Mouse (Mus musculus): ENCODE results near the gene Ndufa13. TPM values are rescaled to one million over a fixed set of nuclear protein-coding genes. Genes with fewer than 3 reads are reported as not detected.

Gene Ndufa13
- polyA plus RNA-seq, 1 experiment = 437 TPM

- no peak overlapping the region for H3K27ac ChIP-seq (replicated peaks; ENCODE audit: low read depth, low read length)
- H3K4me1 ChIP-seq (ENCODE audit: control insufficient read depth, insufficient read depth, insufficient read length, low read length) = no peaks in the 10 kb centered on the region
- H3K4me3 ChIP-seq (ENCODE audit: insufficient read depth, low read depth, low read length) = no peak overlapping the region
Measured at GRCm38 (mm10) chr8:69877992-69878391, 24.4 kb downstream of the Ndufa13 start.

- H3K27ac ChIP-seq (replicated peaks; ENCODE audit: low read depth, low read length) = no peak overlapping the region
- H3K4me3 ChIP-seq (ENCODE audit: insufficient read depth, low read depth, low read length) = no peak overlapping the region
- H3K4me1 ChIP-seq (ENCODE audit: control insufficient read depth, insufficient read depth, insufficient read length, low read length) = no peaks in the 10 kb centered on the region
Measured at GRCm38 (mm10) chr8:69877396-69877795, 25.0 kb downstream of the Ndufa13 start.

DNA sequence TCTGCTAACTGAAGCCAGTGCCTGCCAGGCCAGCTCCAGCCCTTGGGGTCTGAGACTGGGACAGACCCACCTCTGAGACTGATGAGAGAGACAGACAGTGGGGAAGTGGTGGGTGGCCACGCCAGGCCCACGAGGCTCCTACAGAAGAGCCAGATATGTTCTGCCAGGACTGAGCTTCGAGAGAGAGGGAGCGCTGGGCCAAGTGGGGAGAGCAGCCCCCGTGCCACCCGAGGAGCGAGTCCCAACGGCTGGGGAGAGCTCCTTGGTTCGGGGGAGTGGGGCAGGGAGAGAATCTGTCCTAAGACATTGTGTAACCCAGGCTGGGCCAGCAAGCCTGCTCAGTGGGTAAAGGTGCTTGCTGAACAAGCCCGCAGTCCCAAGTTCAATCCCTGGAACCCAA lies 25.4 kb downstream of the Ndufa13 start:
- H3K4me3 ChIP-seq (ENCODE audit: insufficient read depth, low read depth, low read length) = no peak overlapping the region
- H3K27ac ChIP-seq (replicated peaks; ENCODE audit: low read depth, low read length) = no peak overlapping the region
- no peaks in the 10 kb centered on the region for H3K4me1 ChIP-seq (ENCODE audit: control insufficient read depth, insufficient read depth, insufficient read length, low read length)

DNA sequence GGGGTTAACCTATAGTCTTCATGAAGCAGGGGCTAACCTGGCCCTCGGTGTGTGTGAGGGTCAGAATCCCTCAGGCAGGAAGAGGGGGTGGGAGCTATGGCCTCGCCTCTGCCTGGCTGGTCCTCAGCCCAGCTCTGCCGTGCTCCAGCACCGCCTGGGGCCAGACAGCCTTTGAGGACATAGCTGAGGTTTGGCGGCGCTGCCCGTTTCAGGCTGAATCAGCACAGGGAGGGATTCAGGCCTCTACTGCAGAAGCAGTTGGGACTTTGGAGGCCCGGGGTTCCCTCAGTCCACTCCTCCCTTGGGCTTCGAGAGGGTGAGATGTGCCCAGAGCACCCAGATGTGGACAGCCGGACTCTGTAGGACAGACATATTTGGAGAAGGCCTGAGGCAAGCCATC lies 26.3 kb downstream of the Ndufa13 start:
- Histone ChIP-seq H3K4me1 (ENCODE audit: control insufficient read depth, insufficient read depth, insufficient read length, low read length) (no peaks in the 10 kb centered on the region), H3K27ac (replicated peaks; ENCODE audit: low read depth, low read length) (no peak overlapping the region), H3K4me3 (ENCODE audit: insufficient read depth, low read depth, low read length) (no peak overlapping the region)

GRCm38 (mm10) chr8:69874654-69875053 lies 27.7 kb downstream of the Ndufa13 start:
- no peak overlapping the region for H3K4me3 ChIP-seq (ENCODE audit: insufficient read depth, low read depth, low read length)
- no peaks in the 10 kb centered on the region for H3K4me1 ChIP-seq (ENCODE audit: control insufficient read depth, insufficient read depth, insufficient read length, low read length)
- H3K27ac ChIP-seq (replicated peaks; ENCODE audit: low read depth, low read length) = no peak overlapping the region

DNA sequence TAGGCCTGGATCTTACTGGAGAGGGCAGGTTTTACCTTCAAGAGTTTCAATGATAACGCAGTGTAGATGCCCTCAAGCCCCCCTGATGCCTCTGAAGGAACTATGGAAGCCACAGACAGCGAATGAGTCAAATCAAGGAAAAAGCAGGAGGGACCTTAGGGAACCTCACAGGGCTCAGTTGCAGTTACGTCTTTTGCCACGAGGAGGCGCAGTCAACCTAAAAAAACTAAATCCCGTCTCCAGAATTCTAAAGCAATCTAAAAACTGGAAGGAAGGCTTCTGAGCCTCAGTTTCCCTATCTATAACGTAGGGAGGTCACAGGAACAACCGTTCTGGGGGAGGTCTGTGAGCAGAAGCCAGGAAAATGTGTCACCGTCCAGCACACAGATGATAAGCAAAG lies 28.2 kb downstream of the Ndufa13 start:
- no peak overlapping the region for H3K27ac ChIP-seq (replicated peaks; ENCODE audit: low read depth, low read length)
- no peak overlapping the region for H3K4me3 ChIP-seq (ENCODE audit: insufficient read depth, low read depth, low read length)
- no peaks in the 10 kb centered on the region for H3K4me1 ChIP-seq (ENCODE audit: control insufficient read depth, insufficient read depth, insufficient read length, low read length)

DNA sequence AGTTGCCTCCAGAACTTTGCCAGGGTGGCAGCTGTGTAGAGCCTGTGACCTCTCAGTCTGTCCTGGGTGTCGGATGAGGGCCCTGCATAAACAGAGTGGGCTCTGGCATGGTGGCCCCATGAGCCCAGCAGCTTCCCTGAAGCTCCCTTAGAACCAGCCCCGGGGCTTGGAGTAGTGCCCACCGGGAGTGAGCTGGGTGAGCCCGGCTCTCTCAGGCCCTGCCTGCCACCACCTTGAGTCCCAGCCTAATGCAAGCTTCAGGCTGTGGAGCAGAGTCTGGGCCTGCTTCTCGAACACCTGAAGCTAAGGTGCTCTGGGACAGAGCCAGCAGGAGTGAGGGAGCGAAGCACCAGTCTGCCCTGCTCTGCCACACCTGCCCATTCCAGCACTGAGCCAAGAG lies 31.5 kb downstream of the Ndufa13 start:
- Histone ChIP-seq H3K27ac (replicated peaks; ENCODE audit: low read depth, low read length) (no peak overlapping the region), H3K4me3 (ENCODE audit: insufficient read depth, low read depth, low read length) (no peak overlapping the region), H3K4me1 (ENCODE audit: control insufficient read depth, insufficient read depth, insufficient read length, low read length) (peaks cover 5% of the 10 kb centered on the region; the same call in 1 of the 2 replicates)

DNA sequence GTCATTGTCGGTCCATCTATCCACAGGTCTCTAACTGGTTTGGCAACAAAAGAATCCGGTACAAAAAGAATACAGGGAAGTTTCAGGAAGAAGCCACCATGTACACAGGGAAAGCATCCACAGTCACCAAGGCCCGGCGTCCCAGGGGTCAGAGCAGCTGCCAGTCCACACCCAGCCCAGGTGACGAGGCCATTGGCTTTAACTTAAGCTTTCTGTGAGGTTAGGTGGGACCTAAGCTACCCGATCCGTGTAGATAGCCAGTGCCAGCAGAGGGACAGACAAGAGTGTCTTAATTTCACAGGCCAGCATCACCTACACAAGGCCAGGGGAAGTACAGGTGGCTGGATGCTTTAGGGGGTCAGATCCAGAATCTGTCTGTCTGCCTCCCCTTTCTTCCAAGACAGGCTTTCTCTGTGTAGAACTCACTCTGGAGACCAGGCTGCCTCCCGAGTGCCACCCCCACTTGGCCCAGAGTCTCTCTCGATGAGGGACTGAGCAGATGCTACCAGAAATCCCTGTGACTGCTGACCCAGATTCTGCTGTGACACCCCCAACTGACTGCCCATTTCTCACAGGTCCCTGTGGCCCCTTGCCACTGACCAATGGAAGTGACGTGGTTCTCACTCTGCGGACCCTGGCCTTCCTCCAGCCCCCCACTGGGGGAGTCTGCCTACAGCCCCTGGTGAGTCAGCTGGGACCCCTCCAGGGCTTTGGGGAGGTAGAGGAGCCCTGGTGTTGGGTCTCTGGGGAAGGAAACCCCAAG lies 32.2 kb downstream of the Ndufa13 start:
- H3K27ac ChIP-seq (replicated peaks; ENCODE audit: low read depth, low read length) = no peak overlapping the region
- peaks cover 5% of the 10 kb centered on the region; the same call in 1 of the 2 replicates for H3K4me1 ChIP-seq (ENCODE audit: control insufficient read depth, insufficient read depth, insufficient read length, low read length)
- no peak overlapping the region for H3K4me3 ChIP-seq (ENCODE audit: insufficient read depth, low read depth, low read length)

DNA sequence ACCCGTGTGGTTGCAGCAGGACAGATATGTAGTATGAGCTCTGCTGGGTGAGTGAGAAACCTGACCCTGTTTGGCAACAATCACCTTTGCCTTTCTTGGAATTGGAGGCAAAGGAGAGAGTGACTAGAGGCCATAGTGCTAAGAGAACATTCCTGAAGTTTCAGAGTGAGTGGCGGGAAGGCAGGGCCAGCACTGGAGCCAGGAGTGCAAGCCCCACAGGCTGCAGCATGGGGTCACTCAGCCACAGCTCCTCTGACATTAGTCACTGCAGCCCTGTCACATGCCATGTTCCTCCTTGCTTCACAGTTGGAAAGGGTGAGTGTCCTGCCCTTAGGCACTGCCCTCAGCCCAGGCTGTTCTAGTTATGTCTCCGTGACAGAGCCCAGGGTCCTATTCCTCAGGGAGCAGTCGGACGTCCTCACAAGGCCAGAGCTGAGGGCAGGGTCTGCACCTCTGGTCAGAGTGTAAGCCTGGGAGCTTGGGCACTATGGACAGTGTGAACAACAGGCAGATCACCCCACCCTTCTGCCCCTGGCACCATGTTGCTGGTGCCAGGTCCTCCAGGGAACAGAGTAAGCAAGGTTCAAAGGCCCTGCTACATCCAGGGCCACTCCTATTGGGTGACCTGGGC lies 34.5 kb downstream of the Ndufa13 start:
- H3K4me3 ChIP-seq (ENCODE audit: insufficient read depth, low read depth, low read length) = no peak overlapping the region
- no peak overlapping the region; the same call in 1 of the 2 replicates for H3K27ac ChIP-seq (replicated peaks; ENCODE audit: low read depth, low read length)
- H3K4me1 ChIP-seq (ENCODE audit: control insufficient read depth, insufficient read depth, insufficient read length, low read length) = peaks cover 5% of the 10 kb centered on the region; the same call in 1 of the 2 replicates

DNA sequence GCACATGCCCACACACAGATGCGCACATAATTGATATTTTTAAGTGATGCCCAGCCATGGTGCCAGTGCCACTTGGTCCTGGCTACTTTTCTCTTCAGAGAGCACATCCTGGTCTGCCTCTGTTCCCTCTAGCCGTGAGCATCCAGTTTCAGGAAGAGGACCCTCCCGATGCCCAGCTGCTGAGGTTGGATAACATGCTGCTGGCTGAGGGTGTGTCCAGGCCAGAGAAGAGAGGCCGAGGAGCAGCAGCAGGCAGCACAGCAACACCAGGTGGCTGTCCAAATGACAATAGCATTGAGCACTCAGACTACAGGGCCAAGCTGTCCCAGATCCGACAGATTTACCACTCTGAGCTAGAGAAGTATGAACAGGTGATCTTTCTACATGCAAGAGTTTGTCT lies 38.2 kb downstream of the Ndufa13 start:
- Histone ChIP-seq H3K4me3 (ENCODE audit: insufficient read depth, low read depth, low read length) (no peak overlapping the region), H3K27ac (replicated peaks; ENCODE audit: low read depth, low read length) (no peak overlapping the region), H3K4me1 (ENCODE audit: control insufficient read depth, insufficient read depth, insufficient read length, low read length) (peaks cover 5% of the 10 kb centered on the region; the same call in 1 of the 2 replicates)

DNA sequence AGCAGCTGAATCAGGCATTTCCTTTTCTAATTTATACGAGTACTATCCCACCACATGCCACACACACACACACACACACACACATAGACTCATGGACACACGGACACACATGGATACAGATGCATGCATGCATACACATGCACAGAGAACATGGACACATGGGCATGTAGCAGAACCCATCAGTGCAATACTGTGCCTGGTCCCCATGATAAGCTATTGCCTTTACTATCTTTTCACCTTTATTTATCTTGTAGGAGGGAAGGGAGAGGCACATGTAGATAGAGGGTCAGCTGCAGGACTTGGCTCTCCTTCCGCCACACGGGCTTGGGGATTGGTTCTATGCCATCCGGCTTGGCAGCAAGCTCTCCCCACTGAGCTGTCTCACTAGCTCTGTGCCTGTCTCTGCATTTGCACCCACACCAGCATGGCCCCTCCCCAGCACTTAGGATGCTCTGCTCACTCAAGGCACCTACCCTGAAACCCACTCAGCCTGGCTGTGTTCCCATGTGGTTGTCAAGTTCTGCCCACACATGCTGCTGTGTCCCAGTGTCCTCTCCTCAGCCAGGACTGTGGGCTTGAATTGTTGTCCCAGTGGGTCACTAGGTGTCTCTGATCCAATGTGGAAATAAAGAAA lies 38.9 kb downstream of the Ndufa13 start:
- no peak overlapping the region for H3K27ac ChIP-seq (replicated peaks; ENCODE audit: low read depth, low read length)
- H3K4me3 ChIP-seq (ENCODE audit: insufficient read depth, low read depth, low read length) = no peak overlapping the region
- H3K4me1 ChIP-seq (ENCODE audit: control insufficient read depth, insufficient read depth, insufficient read length, low read length) = peaks cover 5% of the 10 kb centered on the region; the same call in 1 of the 2 replicates

DNA sequence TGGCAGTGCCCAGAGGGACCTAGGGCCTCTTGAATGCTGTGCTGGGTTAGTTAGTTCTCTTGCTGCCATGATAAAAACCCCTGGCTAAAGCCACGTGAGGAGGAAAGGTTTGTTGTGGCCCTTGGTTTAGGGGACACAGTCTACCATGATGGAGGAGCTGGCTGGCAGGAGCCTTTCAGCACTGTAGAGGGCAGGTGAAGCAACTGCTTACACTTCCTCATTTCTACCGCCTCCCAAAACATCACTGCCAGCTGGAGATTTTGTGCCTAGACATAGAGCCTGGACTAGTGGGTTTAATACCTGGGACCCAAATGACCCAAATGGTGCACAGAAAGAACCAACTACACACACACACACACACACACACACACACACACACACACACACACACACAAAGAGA lies 41.1 kb downstream of the Ndufa13 start:
- Histone ChIP-seq H3K4me1 (ENCODE audit: control insufficient read depth, insufficient read depth, insufficient read length, low read length) (no peaks in the 10 kb centered on the region), H3K27ac (replicated peaks; ENCODE audit: low read depth, low read length) (no peak overlapping the region), H3K4me3 (ENCODE audit: insufficient read depth, low read depth, low read length) (no peak overlapping the region)

DNA sequence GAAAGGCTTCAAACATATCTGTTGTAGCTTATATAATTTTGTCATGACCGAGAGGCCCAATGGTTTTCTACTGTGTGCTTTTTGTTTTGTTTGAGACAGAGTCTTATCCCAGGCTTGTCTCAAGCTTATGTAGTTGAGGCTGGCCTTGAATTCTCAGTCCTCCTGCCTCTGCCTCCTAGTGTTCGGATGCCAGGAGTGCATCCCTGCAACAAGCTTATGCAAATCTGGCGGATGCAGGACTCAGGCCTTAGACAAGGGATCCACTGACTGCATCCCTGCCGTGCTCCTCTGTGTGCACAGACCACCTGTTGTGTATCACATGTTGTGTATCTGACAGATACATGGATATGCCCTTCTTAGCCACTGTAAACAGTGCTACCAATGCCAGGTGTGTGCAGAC lies 41.6 kb downstream of the Ndufa13 start:
- H3K4me3 ChIP-seq (ENCODE audit: insufficient read depth, low read depth, low read length) = no peak overlapping the region

GRCm38 (mm10) chr8:69853869-69854268 lies 48.5 kb downstream of the Ndufa13 start:
- Histone ChIP-seq H3K4me1 (ENCODE audit: control insufficient read depth, insufficient read depth, insufficient read length, low read length) (no peaks in the 10 kb centered on the region), H3K27ac (replicated peaks; ENCODE audit: low read depth, low read length) (no peak overlapping the region), H3K4me3 (ENCODE audit: insufficient read depth, low read depth, low read length) (no peak overlapping the region)

More for the DNA sequence above, 41.6 kb downstream of the Ndufa13 start:
- no peak overlapping the region for H3K27ac ChIP-seq (replicated peaks; ENCODE audit: low read depth, low read length)
- no peaks in the 10 kb centered on the region for H3K4me1 ChIP-seq (ENCODE audit: control insufficient read depth, insufficient read depth, insufficient read length, low read length)

DNA sequence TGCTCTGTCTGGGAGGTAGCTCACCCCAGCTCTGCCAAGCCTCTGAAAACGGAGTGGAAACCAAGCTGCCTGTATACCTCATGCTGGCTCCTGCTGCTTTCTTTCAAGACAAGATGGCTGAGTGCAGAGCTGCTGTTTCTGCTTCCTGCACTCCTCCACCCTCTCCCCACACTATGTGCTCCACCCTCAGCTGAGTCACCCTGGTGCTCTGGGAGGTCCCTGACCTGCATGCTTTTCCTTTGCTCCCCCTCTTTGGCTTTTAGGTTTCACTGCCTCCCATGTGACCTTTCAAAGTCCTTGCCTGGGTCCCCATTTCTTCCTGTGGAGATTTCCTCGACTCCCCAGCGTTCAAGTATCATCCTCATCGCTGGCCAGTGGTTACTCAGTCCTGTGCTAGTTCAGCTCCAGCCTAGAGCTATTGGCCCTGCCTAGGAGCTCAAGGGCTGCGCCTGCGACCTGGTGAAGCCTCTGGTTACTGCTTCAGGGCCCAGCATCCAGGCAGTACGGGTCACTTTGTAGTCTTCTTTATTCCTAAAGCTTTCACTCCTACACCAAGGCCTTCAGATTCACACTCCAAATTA lies 51.3 kb downstream of the Ndufa13 start:
- Histone ChIP-seq H3K27ac (replicated peaks; ENCODE audit: low read depth, low read length) (no peak overlapping the region), H3K4me3 (ENCODE audit: insufficient read depth, low read depth, low read length) (no peak overlapping the region), H3K4me1 (ENCODE audit: control insufficient read depth, insufficient read depth, insufficient read length, low read length) (no peaks in the 10 kb centered on the region)
